Mouse (Mus musculus) c-Kit-negative CD71-positive TER-119-positive erythroid progenitor cells, embryonic 14.5 days (primary cell): ENCODE results near the gene Klhl25.
"Not testable (repeated sequence)": the region's sequence is repeated elsewhere in the genome, so short reads cannot be mapped to it uniquely, and the experiment has no call there.

ENCODE experiments used
- DNase-seq: peaks from one replicate; pipeline ENCODE4 v3.0.0-alpha.2; 2013; ENCODE audit warnings: low read depth, low spot score

The Klhl25 gene

DNA sequence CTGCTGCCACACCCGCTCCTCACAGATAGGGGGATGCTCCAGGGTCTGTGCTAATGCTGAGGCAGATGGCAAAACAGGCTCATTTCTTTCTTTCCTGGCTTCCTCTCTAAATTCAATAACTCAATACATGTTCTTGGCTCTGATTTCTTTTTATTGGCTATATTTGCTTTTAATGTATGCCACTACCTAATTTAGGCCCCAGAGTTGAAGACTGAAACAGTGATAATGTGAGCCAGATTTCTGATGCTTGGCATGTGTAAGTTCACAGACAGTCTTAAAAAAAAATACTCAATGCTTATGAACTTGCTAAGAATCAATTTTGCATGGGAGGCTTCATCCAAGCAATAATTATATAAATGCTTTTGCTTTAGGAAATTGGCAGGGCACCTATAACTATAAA, 2.2 kb upstream of the Klhl25 start:
- DNase-seq: no peak

DNA sequence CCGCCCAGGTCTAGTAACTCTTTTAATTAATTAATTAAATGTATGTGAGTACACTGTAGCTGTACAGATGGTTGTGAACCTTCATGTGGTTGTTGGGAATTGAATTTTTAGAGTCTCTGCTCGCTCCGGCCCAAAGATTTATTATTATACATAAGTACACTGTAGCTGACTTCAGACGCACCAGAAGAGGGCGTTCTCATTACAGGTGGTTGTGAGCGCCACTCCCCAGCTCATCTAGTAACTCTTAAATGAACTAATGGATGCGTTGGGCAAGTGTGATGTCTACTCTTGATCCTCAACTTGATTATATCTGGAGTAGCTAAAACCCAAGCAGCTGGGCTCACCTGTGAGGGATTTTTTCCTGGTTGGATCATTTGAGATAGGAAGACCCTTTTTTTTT, 1.2 kb upstream of the Klhl25 start:
- no peak for DNase-seq

DNA sequence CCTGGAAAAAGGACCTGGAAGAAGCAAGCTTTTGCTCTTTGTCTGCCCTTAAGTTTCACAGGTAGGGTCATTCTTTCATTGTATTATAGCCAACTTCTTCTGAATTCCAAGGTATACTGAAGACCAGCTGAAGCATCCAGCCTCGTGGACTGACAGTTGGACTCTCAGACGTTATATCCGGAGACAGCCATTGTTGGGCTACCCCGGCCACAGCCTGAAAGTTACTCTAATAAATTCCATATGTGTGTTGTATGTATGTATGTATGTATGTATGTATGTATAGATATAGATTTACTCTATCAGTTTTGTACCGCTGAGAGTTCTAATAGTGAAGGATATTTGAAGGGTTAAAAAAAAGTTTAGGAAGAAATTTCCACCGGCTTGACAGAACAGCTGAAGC, 621 bp upstream of the Klhl25 start:
- no peak for DNase-seq

DNA sequence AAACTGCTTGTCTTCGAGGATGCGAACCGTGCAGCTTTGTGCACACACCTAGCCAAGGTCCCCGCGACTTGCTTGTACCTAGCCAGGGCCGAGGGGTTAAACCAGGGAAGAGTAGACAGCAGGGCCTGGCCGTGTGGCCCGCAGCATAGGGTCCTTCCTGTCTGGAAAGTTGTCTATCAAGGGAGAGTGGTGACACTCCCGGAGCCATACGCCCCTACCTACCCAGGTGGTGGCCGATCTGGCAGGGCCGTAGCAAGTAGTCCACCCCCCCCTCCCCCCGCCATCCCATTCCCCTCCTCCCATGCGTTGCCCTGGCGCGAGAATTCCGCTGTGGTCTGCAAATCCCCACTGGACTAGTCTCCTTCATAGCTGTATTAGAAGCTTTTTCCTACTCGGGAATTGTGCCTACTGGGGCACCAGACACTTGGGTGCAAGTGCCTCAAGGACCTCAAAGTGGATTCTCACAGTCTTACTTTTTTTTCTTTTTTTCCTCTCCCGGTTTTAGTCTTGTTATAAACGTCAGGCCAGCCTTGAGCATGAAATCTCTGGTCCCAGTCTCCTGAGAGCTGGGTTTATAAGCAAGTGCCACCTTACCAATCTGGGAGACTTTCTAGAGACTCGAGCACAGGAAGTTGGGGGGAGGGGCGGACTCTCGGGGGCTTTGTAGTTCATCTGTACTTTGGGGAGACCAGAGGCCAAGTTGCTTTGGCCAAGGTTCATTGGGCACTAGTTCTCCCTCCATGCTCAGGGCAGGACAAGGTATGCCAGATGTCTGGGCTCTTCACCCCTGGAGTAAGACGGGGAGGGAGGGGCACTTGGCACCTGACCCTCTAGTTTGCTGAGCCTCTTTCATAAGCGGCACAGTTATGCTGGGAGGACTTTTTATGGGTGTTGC, 913 bp downstream of the Klhl25 start:
- DNase-seq: no peak

DNA sequence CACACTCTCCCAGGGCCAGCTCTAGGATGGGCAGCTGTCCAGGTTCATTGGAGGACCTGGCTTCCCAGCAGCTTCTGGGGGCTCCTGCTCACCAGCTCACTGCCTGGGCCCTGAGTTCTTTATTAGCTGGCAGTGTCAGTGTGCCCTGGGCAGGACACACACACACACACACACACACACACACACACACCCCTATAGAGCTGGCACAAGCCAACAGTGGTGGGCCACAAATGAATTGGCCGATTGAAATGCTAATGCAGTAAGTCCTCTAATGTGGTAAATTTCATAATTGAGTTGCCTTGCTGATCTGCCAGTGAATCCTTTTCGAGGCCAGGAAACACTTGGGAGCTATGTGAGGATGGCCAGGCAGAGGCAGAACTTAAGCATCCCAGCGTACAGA, 2.3 kb downstream of the Klhl25 start:
- not testable (repeated sequence) for DNase-seq

DNA sequence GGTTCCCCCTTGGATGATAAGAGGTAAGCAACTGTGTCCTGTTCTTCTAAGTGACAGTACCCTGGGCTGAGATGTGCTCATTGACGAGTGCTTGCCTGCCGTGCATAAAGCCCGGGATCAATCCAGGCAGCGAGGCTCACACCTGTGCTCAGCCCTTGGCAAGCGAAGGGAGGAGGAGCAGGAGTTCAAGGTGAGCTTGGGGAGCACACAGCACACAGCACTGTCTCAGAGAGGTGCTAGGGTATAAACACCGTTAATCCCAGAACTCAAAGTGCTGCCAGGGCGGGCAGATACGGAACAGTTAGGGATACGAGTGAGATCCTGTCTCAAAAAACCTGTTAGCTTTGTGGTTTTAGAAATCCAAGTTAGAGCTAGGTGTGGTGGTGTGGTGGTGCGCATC, 3.2 kb downstream of the Klhl25 start:
- DNase-seq: no peak

DNA sequence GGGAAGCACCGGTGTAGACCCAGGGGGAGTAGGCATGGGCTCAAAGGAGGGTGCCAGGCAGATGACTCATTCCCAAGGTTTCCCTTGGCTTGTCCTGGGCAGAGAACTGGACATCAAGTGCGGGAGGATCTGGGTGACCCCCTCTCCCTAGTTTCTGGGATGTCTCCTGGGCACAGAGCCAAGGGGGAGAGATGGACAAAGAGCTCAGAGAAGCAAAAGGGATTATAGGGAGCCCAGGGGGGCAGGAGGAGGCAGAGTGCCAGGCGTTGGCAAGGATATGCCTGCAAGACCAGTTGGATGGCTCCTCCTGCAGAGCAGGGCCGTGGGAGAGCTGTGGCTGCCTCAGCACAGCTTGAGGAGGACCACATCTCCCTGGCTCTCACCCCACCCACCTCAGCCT, 4.3 kb downstream of the Klhl25 start:
- no peak for DNase-seq

DNA sequence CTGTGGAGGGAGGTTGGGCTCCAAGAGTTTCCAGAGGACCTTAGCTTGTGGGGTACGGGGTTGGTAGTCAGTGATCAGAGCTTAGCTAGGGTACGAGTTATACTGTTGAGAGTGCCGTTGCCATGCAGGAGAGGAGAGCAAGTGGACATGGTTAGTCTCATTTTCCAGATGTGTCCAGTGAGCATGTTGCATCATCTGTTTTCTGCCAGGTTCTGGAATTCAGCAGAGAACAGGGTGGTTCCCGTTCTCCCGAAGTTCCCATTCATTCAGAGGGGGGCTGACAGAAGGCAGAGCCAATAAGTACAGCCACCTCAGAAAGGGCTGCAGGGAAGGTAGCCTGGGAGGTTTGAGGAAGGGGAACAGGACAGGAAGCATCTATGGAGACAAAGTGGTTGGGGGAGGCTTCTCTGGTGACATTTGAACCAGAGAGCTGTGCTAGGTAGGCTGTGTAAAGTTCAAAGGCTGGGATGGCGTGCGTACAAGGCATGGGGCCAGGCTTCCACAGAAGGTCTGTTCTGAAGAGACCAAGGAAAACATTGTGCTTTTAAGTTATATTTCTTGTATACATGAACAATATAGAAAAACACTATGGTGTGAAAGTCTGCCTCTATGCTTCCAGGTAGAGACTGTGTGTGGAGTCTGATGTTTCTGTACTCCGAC, 5.2 kb downstream of the Klhl25 start:
- DNase-seq: no peak

DNA sequence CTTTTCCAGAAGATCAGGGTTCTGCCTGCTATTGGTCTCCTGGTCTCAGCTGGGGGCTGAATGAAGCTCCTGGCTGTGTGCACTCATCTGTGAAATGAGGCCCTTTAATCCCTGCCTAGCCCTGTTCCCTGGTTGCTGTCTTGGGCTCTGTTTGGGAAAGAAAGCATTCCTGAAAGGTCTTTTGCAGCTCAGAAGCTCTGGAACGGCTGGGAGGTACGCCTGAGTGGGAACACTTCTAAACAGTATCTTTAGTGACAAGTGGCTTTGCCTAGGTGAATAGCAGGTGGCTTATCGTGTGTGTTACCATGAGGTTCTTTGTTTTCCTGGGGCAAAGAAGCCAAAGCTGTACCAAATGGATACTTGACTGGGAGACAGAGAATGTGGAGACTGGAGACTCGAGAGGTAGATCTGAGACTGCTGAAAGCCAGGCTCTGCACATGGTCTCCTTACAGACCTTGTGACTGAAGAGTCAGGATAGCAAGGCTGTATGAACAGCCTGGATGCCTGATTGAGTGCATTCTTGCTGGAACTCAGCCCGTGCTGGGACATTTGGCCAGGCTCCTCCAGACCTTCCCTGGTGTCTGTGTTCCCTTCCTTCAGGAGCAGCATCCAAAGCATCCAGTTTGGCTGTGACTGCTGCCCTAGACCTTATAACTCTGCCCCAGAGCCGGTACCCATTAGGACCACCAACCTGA, 6.3 kb downstream of the Klhl25 start:
- DNase-seq: no peak

DNA sequence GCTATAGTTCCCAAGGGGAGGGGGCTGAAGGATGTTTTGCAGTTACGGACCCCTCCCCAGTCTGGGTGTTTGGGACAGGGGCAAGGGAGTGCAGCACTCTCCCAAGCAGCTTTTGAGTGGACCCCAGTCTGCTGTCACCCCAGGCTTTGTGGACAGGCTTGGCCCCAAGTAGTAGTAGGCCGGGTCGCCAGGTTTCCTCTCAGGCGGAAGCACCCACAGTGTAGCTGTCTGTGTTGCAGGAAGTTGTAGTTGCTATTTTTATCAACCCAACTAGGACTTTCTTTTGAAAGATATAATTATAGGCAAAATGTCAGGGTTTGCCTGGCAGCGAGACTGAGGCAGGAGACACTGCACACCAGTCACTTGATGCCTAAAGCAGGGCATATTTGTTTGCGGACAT, 6.9 kb downstream of the Klhl25 start:
- no peak for DNase-seq

DNA sequence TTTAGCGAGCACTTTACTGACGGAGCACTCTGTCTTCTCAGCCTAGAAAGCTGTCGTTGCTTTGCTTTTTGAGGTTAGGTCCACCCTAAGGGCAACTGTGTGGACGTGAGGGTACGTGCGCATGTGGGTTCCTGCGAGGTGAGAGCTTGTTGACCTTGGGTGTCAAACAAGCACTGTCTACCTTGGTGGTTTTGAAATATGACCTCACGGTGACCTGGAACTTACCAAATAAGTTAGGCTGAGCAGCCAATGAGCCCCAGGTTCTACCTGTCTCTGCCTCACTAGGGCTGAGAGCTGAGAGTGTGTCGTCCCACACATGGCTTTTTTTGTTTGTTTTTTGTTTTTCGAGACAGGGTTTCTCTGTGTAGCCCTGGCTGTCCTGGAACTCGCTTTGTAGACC, 8.1 kb downstream of the Klhl25 start:
- no peak for DNase-seq

DNA sequence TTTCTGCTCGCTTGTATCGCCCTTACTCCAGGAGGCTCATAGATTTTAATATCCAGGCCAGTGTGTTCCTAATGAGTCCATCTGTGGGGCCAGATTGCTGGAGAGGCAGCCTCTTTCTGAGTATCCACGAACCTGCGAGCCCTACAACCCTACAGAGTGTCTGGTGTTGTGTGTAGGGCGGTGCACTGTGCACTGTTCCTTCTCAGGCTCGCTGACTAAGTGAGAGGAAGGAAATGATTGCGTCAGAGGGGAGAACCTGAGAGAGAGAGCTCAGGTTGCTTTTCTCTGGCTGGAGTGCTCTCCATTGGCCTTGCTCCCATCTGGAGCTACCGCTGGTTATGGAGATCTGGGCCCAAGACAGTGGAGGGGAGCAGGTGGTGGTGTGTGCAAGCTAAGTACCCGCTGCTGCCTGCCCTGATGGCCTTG, 11.7 kb downstream of the Klhl25 start:
- DNase-seq: no peak

DNA sequence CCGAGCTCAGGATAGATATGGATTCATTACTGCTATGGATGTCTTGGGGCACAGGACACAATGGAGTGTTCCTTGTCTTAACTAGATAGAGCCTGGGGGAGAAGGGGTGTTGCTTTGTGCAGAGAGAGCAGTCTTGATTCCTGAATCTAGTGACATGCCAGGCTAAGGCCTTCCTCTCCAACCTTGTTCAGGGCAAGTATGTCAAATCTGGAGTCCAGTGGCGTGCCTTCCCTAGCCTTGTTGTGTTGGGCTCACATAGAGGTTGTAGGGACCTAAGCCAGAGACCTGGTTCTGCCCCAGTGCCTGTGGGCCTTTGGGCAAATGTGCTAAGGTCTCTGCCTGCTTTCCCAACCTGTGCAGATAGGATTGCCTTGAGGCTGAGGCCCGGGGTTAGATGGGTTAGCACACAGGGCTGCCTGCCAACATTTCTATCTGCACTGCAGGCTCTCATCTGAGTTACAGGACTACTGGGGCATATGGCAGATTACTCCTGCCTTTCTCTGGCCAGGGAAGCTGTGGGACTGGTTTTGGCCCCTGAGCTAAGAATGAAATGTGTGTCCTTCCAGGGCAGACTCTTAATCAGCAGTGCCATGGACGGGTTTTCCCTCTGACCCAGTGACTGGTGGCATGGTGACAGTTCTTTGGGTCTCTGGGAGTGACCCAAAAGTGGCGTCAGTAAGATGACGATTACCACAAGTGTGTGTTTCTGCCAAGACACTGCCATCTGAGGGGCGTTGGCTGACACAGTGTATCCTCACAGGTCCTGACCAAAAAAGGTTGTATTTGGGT, 13.7 kb downstream of the Klhl25 start:
- not testable (repeated sequence) for DNase-seq

DNA sequence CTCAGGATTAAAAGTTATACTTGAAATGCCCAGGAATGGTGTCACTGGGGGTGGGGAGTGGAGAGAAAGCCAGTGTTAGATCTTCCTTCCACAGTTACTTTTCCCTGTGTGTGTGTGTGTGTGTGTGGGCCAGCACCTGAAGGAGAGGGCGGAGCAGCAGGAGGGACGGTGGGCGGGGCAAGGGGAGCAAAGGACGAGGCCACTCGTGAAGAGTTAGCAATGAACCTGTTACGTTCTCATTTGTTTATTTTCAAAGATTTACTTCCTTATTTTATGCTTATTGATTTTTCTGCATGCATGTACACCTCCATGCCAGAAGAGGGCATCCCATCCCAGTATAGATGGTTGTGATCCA, 14.3 kb downstream of the Klhl25 start:
- not testable (repeated sequence) for DNase-seq

DNA sequence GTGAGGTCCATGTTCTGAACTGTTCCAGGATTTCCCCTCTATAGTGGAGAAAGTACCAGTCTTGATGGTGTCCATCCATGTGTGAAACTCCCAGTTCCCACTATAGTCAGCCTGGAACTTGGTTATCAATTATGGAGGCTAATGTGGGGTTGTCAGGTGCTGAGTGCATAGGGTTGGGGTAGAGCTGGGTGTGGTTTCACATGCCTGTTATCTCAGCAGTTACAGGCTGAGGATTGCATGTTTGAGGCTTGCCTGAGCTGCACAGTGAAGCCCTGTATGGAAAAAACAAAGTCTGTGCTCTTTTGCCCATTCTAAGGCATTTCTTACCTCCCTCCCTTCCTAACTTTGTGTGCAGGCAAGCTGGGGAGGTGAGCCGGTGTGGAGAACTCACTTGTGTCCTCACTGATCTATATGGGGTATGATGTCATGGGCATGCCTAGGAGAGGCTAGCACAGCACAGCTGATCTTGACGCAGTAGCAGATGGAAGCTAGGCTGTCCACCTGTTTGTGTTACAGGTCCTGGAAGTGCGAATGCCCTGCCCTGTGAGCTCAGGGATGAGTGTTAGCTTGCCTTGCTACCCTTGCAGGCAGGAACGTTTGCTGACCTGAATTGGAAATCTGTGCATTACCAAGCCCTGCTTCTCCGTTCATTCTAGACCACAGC, 15.3 kb downstream of the Klhl25 start:
- DNase-seq: not testable (repeated sequence)

DNA sequence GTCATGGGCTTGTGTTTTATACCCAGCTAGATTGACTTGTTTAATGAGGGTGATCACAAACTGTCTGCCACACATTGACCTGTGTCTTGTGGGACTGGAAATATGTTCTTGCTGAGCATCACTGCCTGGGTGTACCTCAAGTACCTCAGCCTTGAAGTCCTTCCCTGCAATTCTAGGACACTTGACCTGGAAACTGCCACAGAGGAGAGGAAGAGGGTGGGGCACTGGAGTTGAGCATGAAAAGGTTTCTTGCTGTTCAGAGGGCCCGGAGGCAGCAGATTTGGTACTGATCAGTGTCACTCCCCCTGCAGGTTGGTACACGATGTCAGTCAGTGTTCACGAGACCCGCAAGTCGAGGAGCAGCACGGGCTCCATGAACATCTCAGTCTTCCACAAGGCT, 16.9 kb downstream of the Klhl25 start:
- no peak for DNase-seq

DNA sequence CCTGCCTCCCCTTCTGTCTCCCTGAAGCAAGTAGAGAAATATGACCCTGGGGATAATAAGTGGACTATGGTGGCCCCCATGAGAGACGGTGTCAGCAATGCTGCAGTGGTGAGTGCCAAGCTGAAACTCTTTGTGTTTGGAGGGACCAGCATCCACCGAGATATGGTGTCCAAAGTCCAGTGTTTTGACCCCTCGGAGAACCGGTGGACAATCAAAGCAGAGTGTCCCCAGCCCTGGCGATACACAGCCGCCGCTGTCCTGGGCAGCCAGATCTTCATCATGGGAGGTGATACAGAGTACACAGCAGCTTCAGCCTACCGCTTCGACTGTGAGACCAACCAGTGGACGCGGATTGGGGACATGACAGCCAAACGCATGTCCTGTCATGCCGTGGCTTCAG, 18.4 kb downstream of the Klhl25 start:
- no peak for DNase-seq

DNA sequence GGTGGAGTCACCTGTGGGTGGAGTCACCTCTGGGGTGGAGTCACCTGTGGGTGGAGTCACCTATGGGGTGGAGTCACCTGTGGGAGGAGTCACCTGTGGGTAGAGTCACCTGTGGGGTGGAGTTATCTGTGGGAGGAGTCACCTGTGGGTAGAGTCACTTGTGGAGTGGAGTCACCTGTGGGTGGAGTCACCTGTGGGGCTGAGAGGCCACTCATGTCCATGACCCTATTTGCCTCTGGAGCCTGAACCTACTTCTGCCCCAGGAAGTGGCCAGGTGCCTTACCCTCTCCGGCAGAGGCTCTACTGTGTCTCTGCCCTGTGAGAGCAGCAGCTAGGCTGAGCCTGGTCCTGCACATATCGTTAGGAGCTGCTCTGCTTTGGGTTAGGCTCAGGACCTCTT, 20.6 kb downstream of the Klhl25 start:
- DNase-seq: no peak

DNA sequence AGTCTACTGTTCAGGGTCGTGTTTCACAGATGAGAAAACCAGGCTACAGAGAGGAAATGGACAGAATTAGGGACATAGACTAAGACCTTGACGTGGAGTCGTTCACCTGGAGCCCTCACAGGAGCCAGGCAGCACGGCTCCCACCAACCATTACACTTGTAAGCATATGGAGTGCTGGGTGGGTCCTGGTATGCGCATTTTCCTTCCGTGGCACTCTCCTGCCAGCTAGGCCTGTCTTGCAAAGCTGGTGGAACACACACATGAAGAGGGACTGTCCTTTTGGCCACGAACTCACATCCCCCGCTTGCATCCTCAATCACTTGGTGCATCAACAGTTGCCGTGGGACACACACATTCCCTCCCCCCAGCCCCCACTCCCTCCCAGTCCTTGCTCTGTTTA, 22.4 kb downstream of the Klhl25 start:
- DNase-seq: no peak

DNA sequence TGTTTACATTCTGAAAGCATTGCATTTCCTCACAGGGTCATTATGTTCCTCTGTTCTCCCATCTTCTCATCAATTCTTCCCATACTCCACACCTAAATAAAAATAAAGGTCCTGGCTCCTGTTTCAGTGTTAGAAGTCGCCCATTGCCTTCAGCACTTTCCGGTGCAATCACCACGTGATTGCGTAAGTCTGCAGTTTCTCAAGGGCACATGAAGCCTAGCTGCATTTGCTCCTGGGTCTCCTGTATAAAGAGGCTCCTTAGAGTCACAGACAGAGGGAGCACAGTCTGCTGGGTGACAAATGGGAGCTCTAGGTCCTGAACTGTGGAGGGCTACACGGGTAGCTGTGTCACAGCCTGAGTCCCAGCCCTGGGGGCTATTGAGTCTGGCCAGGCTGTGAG, 24.1 kb downstream of the Klhl25 start:
- DNase-seq: no peak

DNA sequence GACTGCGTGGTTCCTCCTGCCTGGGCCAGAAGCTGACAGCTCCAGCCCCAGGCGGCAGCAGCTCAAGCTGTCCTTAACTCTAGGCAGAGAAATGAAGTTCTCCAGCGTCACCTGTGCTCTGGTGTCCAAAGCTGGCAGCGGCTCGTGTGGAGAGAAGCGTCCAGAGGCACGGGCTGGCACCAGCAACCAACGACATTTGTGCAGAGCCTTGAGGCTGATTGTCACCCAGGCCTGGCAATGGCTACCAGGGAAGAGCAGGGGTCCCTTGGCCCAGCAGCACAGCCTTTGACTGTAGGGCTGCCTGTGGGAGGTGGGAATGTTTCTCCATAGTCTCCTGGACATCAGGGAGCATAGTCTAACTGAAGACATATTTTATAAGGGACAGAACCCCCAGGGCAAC, 24.6 kb downstream of the Klhl25 start:
- no peak for DNase-seq
